Mouse (Mus musculus) CH12.LX (cell line): ENCODE data around the gene Rfc4. TPM values are rescaled to one million over a fixed set of nuclear protein-coding genes. Genes with fewer than 3 reads are reported as not detected.
"Not testable (repeated sequence)": the region's sequence is repeated elsewhere in the genome, so short reads cannot be mapped to it uniquely, and the experiment has no call there.

Source experiments
- DNase-seq: peaks from one replicate; pipeline ENCODE4 v3.0.0-alpha.2; 2013; ENCODE audit errors: extremely low read depth
- H3K27ac ChIP-seq: 2 replicates; pipeline ENCODE4 v1.5.1; 2012; ENCODE audit warnings: low read depth, mild to moderate bottlenecking, control low read depth, moderate library complexity; ENCODE audit not compliant: insufficient read depth
- H3K27me3 ChIP-seq: replicated peaks from 2 replicates; pipeline ENCODE3; 2012; ENCODE audit warnings: inconsistent platforms
- H3K36me3 ChIP-seq, 2 experiments: replicated peaks in 1 of 2; 2 replicates each; pipeline versions ENCODE3 to v1.6.1; 2012; ENCODE audit warnings: inconsistent platforms in 1 of 2, low read length in 1 of 2, mild to moderate bottlenecking in 1 of 2, mixed read lengths in 1 of 2, moderate library complexity in 1 of 2; ENCODE audit not compliant: control insufficient read depth in 1 of 2, insufficient read depth in 1 of 2
- H3K4me1 ChIP-seq, 2 experiments: 2 replicates each; pipeline ENCODE4 v1.6.1; 2012; ENCODE audit warnings: inconsistent platforms in 1 of 2, moderate library complexity in 1 of 2; ENCODE audit not compliant: insufficient read depth in 2 of 2, control insufficient read depth in 1 of 2
- H3K4me2 ChIP-seq: 2 replicates; pipeline ENCODE4 v1.6.1; 2012; ENCODE audit warnings: low read depth, mild to moderate bottlenecking, control low read depth; ENCODE audit not compliant: poor library complexity, insufficient read depth, severe bottlenecking
- H3K4me3 ChIP-seq, 3 experiments: fragments of 150-350 bp in 1 of 3; sonication (generic) in 1 of 3; replicated peaks in 1 of 3; 2 replicates each; pipeline versions ENCODE3 to v1.5.1; 2011 to 2012; ENCODE audit warnings: low read depth in 2 of 3, low read length in 2 of 3, mild to moderate bottlenecking in 2 of 3, moderate library complexity in 2 of 3, control low read depth in 1 of 3, improper control_type of control experiment in 1 of 3, inconsistent platforms in 1 of 3, mixed read lengths in 1 of 3; ENCODE audit not compliant: poor library complexity in 1 of 3
- H3K79me2 ChIP-seq: replicated peaks from 2 replicates; pipeline ENCODE4 v1.6.1; 2012; ENCODE audit warnings: mild to moderate bottlenecking, moderate library complexity; ENCODE audit not compliant: control insufficient read depth, poor library complexity, insufficient read depth, severe bottlenecking; ENCODE audit errors: extremely low read depth
- H3K9ac ChIP-seq: 2 replicates; pipeline ENCODE4 v1.6.1; 2012; ENCODE audit warnings: low read depth, mild to moderate bottlenecking, control low read depth, moderate library complexity; ENCODE audit not compliant: insufficient read depth
- H3K9me3 ChIP-seq: replicated peaks from 2 replicates; pipeline ENCODE3; 2012; ENCODE audit warnings: low read length, inconsistent platforms, mixed read lengths
- CTCF ChIP-seq, 2 experiments: IDR thresholded peaks in 1 of 2; conservative IDR thresholded peaks in 1 of 2; 2 replicates each; pipeline ENCODE4 v1.5.1; 2011 to 2012; ENCODE audit warnings: low read depth in 2 of 2, low read length in 2 of 2, improper control_type of control experiment in 1 of 2, inconsistent platforms in 1 of 2, mild to moderate bottlenecking in 1 of 2, moderate library complexity in 1 of 2
- JUND ChIP-seq: conservative IDR thresholded peaks from 2 replicates; pipeline ENCODE4 v1.6.1; 2011; ENCODE audit warnings: low read depth, low read length, improper control_type of control experiment
- MAX ChIP-seq: IDR thresholded peaks from 2 replicates; pipeline ENCODE4 v1.6.1; 2011; ENCODE audit warnings: low read length, improper control_type of control experiment
- MYC ChIP-seq: IDR thresholded peaks from 2 replicates; pipeline ENCODE4 v1.6.1; 2011; ENCODE audit warnings: low read depth, mild to moderate bottlenecking, improper control_type of control experiment, low read length
- RAD21 ChIP-seq: IDR thresholded peaks from 2 replicates; pipeline ENCODE4 v1.6.1; 2011; ENCODE audit warnings: low read depth, mild to moderate bottlenecking, low read length, improper control_type of control experiment, moderate library complexity
- SMC3 ChIP-seq: IDR thresholded peaks from 2 replicates; pipeline ENCODE4 v1.6.1; 2011; ENCODE audit warnings: low read depth, low read length, improper control_type of control experiment
- ZC3H11A ChIP-seq: IDR thresholded peaks from 2 replicates; pipeline ENCODE4 v1.6.1; 2012; ENCODE audit warnings: low read depth, mild to moderate bottlenecking, inconsistent platforms, low read length, improper control_type of control experiment
- dilution Hi-C: fragments of 300-500 bp; cut with MboI; formaldehyde crosslinking; loops from 2 replicates; pipeline ENCODE4 v1.14.3; 2020; ENCODE audit warnings: low sequenced_read_pairs; ENCODE audit not compliant: extremely low pct_unique_long_range_greater_than_20kb, extremely low pct_ligation_motif_present
- in situ Hi-C: fragments of 300-500 bp; cut with MboI; formaldehyde crosslinking; loops from 3 replicates; pipeline ENCODE4 v1.14.3; 2019; ENCODE audit warnings: low sequenced_read_pairs, low pct_ligation_motif_present, low pct_unique_long_range_greater_than_20kb, mixed read lengths
- polyA plus RNA-seq: library from polyadenylated mRNA; unstranded; fragments of >175 nt; gene quantifications from 2 replicates; pipeline ENCODE4 v1.2.1, GENCODE M21; 2012; ENCODE audit warnings: low read depth; ENCODE audit not compliant: insufficient read length
- total RNA-seq, 2 experiments: library from RNA; depleted of rRNA; stranded (reverse); fragments of 300-350 nt in 1 of 2; fragments of >200 nt in 1 of 2; gene quantifications; 2 replicates each; pipeline ENCODE4 v1.2.3; 2012 to 2014

Rfc4 gene
- total and polyA plus RNA-seq, 3 experiments: 74.6 to 191 (median 121) TPM

DNA sequence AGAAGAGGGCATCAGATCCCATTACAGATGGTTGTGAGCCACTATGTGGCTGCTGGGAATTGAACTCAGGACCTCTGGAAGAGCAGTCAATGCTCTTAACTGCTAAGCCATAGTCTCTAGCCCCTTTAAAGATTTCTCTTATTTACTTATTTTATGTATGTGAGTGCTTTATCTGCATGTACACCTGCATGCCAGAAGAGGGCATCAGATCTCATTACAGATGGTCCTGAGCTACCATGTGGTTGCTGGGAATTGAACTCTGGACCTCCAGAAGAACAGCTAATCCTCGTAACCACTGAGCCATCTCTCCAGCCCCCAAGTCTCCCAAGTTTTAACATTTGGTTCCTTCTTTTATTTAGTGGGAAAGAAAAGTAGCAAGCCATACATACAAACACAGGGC lies 39.0 kb downstream of the Rfc4 start:
- not testable (repeated sequence) for H3K4me3 ChIP-seq, H3K4me1 ChIP-seq, H3K36me3 ChIP-seq, H3K4me2 ChIP-seq, H3K9ac ChIP-seq
- TF ChIP-seq RAD21 (peak; percentile 31), MAX (peak; percentile 31; the same call in 1 of the 2 replicates), SMC3 (peak; percentile 44), CTCF (conservative IDR thresholded peaks at IDR 0.05 in 1 of 2, IDR thresholded peaks at IDR 0.05 in 1 of 2; ENCODE audit: low read depth in 2 of 2, low read length in 2 of 2) (peak in 1 of 2 experiments; percentile 51; a peak in 2 of 4 replicates), MYC (peak; percentile 81; the same call in 1 of the 2 replicates)
- TF ChIP-seq, all 38 proteins: peak for 5; not testable (repeated sequence) for 33
- in situ Hi-C loops, H3K79me2 ChIP-seq, dilution Hi-C loops, H3K27me3 ChIP-seq, H3K27ac ChIP-seq, DNase-seq, H3K9me3 ChIP-seq: not testable (repeated sequence)

DNA sequence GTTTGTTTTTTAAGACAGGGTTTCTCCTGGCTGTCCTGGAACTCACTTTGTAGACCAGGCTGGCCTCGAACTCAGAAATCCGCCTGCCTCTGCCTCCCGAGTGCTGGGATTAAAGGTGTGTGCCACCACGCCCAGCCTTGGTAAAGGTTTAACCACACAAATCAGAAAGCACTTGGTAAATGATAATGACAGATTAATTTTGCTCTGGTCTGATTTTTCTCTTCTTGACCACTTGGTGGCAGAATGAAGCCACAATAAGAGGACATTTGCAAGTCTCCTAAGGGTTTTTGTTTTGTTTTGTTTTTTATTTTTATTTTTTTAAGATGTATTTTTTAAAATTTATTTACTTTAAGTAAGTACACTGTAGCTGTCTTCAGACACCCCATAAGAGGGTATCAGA lies 39.8 kb downstream of the Rfc4 start:
- DNase-seq, H3K4me3 ChIP-seq, H3K27ac ChIP-seq, H3K27me3 ChIP-seq, H3K9me3 ChIP-seq, H3K4me2 ChIP-seq, in situ Hi-C loops, H3K4me1 ChIP-seq, H3K79me2 ChIP-seq, dilution Hi-C loops, H3K9ac ChIP-seq, H3K36me3 ChIP-seq: not testable (repeated sequence)
- TF ChIP-seq CTCF (conservative IDR thresholded peaks at IDR 0.05 in 1 of 2, IDR thresholded peaks at IDR 0.05 in 1 of 2; ENCODE audit: low read depth in 2 of 2, low read length in 2 of 2) (peak in 1 of 2 experiments; percentile 79; a peak in 3 of 4 replicates), MYC (0 out of 2 replicates have a peak, but pooled peaks have one; percentile 53), RAD21 (peak; percentile 86), JUND (peak; percentile 55; the same call in 1 of the 2 replicates), ZC3H11A (peak; percentile 53), SMC3 (peak; percentile 71)

DNA sequence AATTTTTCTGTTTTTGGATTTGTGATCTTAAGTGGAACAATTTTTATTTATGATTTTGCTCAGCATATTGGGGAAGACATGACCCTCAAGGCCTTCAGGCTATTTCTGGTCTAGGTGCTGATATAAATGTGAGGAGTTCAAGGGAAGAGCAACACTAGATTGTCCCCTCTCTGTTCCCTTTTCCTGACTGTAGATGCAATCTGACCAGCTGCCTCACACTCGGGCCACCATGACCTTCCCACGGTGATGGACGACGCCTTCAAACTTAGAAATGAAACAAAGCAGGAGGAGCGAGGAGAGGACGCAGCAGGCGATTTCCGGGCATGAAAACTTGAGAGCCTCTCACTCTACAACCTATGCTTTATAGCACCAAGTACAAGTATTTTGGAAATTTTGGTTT lies 40.4 kb downstream of the Rfc4 start:
- dilution Hi-C loops, H3K36me3 ChIP-seq, H3K79me2 ChIP-seq, H3K27ac ChIP-seq, H3K9me3 ChIP-seq, in situ Hi-C loops, H3K4me3 ChIP-seq, H3K4me1 ChIP-seq, H3K9ac ChIP-seq, DNase-seq, H3K27me3 ChIP-seq, H3K4me2 ChIP-seq: not testable (repeated sequence)
